Mouse (Mus musculus) duodenum, adult 2 months (tissue): ENCODE measurements around the gene Gm10697. TPM values are rescaled to one million over a fixed set of nuclear protein-coding genes. Genes with fewer than 3 reads are reported as not detected.

Source experiments
- polyA plus RNA-seq: library from polyadenylated mRNA; depleted of rRNA; stranded (reverse); fragments of >200 nt; gene quantifications from 2 replicates; pipeline ENCODE4 v1.2.3, GENCODE M21; 2012; ENCODE audit warnings: low replicate concordance; rRNA removed

Gene Gm10697
- polyA plus RNA-seq = not detected in 2 replicates

GRCm38 (mm10) chr3:94072544-94072943, at the start of gene Gm10697:
Gene Gm10697, minus strand, starts transcription at chr3:94072644.

DNA sequence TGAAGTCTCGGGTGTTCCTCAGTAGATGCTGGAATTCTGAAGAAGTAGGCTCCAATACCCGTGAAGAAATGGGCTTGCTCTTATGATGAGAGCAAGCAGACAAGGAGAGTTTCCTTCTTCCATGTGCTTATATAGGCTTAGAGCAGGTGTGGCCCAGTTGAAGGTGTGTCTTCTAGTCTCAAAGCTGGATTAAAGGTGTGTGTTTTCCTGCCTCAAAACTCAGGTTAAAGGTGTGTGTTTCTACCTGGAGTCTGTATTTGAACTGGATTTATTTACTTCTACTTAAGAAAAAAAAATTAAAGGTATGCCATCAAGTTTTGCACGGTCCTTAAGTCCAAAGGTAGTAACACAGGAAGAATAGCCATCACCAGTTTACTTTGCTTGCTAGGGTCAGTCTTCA, 17.7 kb downstream of the Gm10697 start, which contains the start of gene Gm9125:
TSS of gene Gm9125 (minus strand) at position 101 of the 400 bp plus-strand sequence.

Other genes starting within 250 kb of the Gm10697 start
- gene Tdpoz3, start 246.6 kb downstream of the Gm10697 start, polyA plus RNA-seq = not detected in 2 replicates
- 0.14 and 0.32 TPM in 2 replicates for gene Gm9117, start 129.1 kb downstream of the Gm10697 start, polyA plus RNA-seq
- not detected in 2 replicates for gene Tdpoz5, start 111.3 kb downstream of the Gm10697 start, polyA plus RNA-seq
- not detected in 2 replicates for gene Gm9125, start 17.8 kb downstream of the Gm10697 start, polyA plus RNA-seq
- gene Gm10696, start 105.5 kb upstream of the Gm10697 start, polyA plus RNA-seq = not detected in 2 replicates
- not detected in 2 replicates for gene Gm5286, start 124.1 kb upstream of the Gm10697 start, polyA plus RNA-seq
- not detected in 2 replicates for gene Gm4778, start 191.4 kb upstream of the Gm10697 start, polyA plus RNA-seq
- gene Them4, start 237.4 kb upstream of the Gm10697 start, polyA plus RNA-seq = 1.1 and 1.3 TPM in 2 replicates